Mouse (Mus musculus) intestine, embryonic 16.5 days (tissue): ENCODE measurements around the gene Fam83g. TPM values are rescaled to one million over a fixed set of nuclear protein-coding genes. Genes with fewer than 3 reads are reported as not detected.
A peak's percentile ranks its signal among the peaks of the same experiment; 100 is the strongest.

Experiments used
- ATAC-seq: fragments of 200-750 bp; cut with Nextera tagmentation; 2 replicates; pipeline ENCODE4 v1.8.0; 2017; ENCODE audit warnings: moderate TSS enrichment, moderate library complexity
- H3K27ac ChIP-seq: fragments of 300-500 bp; sonication (generic); 2 replicates; pipeline ENCODE4 v1.5.1; 2014; ENCODE audit warnings: mild to moderate bottlenecking, low read length
- H3K27me3 ChIP-seq: fragments of 300-500 bp; sonication (generic); replicated peaks from 2 replicates; pipeline ENCODE4 v1.6.1; 2014; ENCODE audit warnings: low read length, control low read depth, mixed read lengths; ENCODE audit not compliant: control insufficient read depth, insufficient read depth
- H3K36me3 ChIP-seq: fragments of 300-500 bp; sonication (generic); 2 replicates; pipeline ENCODE4 v1.6.1; 2014; ENCODE audit warnings: low read length, control low read depth; ENCODE audit not compliant: control insufficient read depth, insufficient read depth
- H3K4me1 ChIP-seq: fragments of 300-500 bp; sonication (generic); 2 replicates; pipeline ENCODE4 v1.6.1; 2014; ENCODE audit warnings: low read length, control low read depth, mixed read lengths; ENCODE audit not compliant: control insufficient read depth, insufficient read depth
- H3K4me2 ChIP-seq: fragments of 300-500 bp; sonication (generic); 2 replicates; pipeline ENCODE4 v1.6.1; 2014; ENCODE audit warnings: low read depth, low read length, control low read depth
- H3K4me3 ChIP-seq: fragments of 300-500 bp; sonication (generic); 2 replicates; pipeline ENCODE4 v1.5.1; 2014; ENCODE audit warnings: mild to moderate bottlenecking, low read length
- H3K9ac ChIP-seq: fragments of 300-500 bp; sonication (generic); 2 replicates; pipeline ENCODE4 v1.6.1; 2014; ENCODE audit warnings: low read depth, low read length
- H3K9me3 ChIP-seq: fragments of 300-500 bp; sonication (generic); 2 replicates; pipeline ENCODE4 v1.6.1; 2016; ENCODE audit warnings: low read length, control low read depth; ENCODE audit not compliant: control insufficient read depth
- whole genome bisulfite sequencing: fragments of 180-500 bp; shearing (Covaris S2); extraction: QIAGEN DNeasy Blood & Tissue Kit; methylation state at CpG from one replicate; pipeline ENCODE4 v1.1.7; 2014; 5-methylcytosine and 5-hydroxymethylcytosine counted together
- polyA plus RNA-seq: library from polyadenylated mRNA; unstranded; fragments of >200 nt; fragmentation: Nextera tagmentation; extraction: Ambion mirVana; gene quantifications from 2 replicates; pipeline ENCODE4 v1.2.1, GENCODE M21; 2015

The Fam83g gene
- polyA plus RNA-seq, 1 experiment from 2014 or later = 9.6 TPM

DNA sequence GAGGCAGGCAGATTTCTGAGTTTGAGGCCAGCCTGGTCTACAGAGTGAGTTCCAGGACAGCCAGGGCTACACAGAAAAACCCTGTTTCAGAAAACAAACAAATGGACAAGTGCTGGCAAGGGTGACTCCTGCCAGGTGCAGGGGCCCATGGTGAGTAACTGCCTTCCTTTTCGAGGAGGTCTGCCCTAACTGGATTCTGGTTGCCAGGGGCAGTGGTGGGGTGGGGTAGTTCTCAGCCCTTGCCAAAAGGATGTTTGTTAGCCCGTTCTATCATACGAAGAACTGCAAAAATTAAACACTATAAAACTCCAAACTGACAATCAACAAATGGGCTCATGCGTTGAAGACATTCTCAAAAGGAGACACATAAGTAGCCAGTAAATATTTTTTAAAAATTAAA lies 34.3 kb upstream of the Fam83g start:
- WGBS = 82% methylated on average over 4 of the region's 4 CpGs
- peaks cover 2% of the 10 kb centered on the region for H3K4me1 ChIP-seq
- no peak for ATAC-seq

DNA sequence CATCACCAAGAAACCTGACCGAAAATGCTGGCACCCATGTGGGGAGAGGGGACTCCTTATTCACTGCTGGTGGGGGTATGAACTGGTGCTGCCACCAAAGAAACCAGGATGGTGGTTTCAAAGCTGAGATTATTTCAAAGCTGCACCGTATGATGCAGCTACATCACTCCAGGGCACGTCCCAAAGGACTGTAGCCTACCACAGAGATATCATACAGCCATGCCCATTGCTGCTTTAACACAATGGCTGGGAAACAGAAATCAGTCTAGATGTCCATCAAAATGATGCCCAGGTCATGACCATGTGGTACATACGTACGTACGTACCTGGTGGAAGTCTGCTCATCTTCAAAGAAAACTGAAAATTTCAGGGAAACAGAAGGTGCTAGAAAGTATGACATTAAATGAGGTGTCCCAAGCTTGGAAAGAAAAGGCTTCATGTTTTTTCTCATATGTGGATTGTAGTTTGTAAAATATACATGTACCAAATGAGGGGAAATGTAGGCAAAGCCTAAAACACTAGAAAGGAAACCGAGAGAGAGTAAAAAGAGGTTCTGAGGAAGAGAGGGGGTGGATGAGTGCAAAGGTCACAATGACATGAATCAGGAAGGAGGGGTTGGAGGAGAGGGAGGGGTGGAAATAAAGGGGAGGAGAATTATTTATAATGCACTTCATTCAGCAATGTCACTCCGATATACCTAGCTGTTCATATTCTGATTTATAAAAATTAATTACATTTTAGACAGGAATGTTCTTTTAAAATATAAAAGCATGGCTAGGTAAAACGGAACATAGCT lies 33.2 kb upstream of the Fam83g start:
- no peak for ATAC-seq
- Histone ChIP-seq H3K9me3 (no peaks in the 10 kb centered on the region), H3K4me1 (peaks cover under 1% of the 10 kb centered on the region), H3K4me2 (no peak overlapping the region), H3K27ac (no peak overlapping the region), H3K36me3 (no peaks in the 10 kb centered on the region), H3K9ac (no peak overlapping the region), H3K27me3 (no peaks in the 10 kb centered on the region), H3K4me3 (no peak overlapping the region)
- WGBS = 82% methylated on average over 9 of the region's 9 CpGs

More for the DNA sequence above, 34.3 kb upstream of the Fam83g start:
- Histone ChIP-seq H3K36me3 (no peaks in the 10 kb centered on the region), H3K27ac (no peak overlapping the region), H3K4me2 (no peak overlapping the region), H3K27me3 (no peaks in the 10 kb centered on the region), H3K4me3 (no peak overlapping the region), H3K9ac (no peak overlapping the region), H3K9me3 (no peaks in the 10 kb centered on the region)

DNA sequence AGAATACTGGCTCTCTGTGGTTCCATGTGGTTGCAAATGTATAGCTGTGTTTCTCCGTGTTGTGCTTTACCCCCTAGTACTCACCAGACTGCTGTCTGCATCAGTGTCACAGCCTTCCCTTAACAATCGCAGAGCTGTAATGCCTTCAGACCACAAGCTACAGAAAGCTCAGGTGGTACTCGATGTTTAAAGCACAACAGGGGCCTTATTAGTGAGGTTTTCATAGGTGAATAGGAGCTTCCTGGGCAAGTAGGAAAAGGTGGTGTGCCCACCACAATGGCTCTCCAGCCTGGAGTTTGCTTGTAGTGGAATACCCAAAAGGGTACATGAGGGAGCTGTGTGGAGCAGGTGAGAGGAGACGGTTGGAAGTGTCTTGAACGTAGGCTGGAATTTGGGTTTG lies 31.7 kb upstream of the Fam83g start:
- no peak for ATAC-seq
- Histone ChIP-seq H3K9me3 (no peaks in the 10 kb centered on the region), H3K4me2 (no peak overlapping the region), H3K9ac (no peak overlapping the region), H3K27me3 (no peaks in the 10 kb centered on the region), H3K27ac (no peak overlapping the region), H3K4me3 (no peak overlapping the region), H3K4me1 (peaks cover 3% of the 10 kb centered on the region; the same call in 1 of the 2 replicates), H3K36me3 (no peaks in the 10 kb centered on the region)
- WGBS = 92% methylated on average over 5 of the region's 5 CpGs

GRCm38 (mm10) chr11:61652686-61653447 lies 31.0 kb upstream of the Fam83g start, which contains the start of gene Grap:
Grap (plus strand) TSS chr11:61653265.
- H3K27ac ChIP-seq = peak within 1 kb of the TSS; percentile 23; the same call in 1 of the 2 replicates
- 56% methylated on average over 10 of the region's 10 CpGs for WGBS
- H3K27me3 ChIP-seq = no peaks in the 10 kb centered on the region
- H3K9me3 ChIP-seq = no peaks in the 10 kb centered on the region
- no peak for ATAC-seq
- no peak within 1 kb of the TSS for H3K4me2 ChIP-seq
- peaks cover 3% of the 10 kb centered on the region; the same call in 1 of the 2 replicates for H3K4me1 ChIP-seq
- H3K36me3 ChIP-seq = no peaks in the 10 kb centered on the region
- no peak within 1 kb of the TSS for H3K9ac ChIP-seq
- H3K4me3 ChIP-seq = peak within 1 kb of the TSS; percentile 0

DNA sequence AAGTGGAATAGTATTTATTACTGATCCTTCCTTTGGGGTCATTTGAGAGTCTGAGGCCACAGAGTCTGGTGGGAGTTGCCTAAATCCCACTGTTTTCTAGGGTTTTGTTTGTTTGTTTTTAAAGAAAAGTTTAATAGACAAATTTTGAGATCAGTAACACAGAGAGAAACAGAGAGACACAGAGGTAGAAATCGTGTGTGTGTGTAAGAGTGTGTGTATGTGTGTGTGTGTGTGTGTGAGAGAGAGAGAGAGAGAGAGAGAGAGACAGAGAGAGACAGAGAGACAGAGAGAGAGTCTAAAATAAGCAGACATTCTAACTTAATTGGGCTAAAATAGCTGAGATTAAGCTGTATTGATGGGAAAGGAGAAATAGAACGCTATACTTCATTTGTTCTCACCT lies 30.3 kb upstream of the Fam83g start:
- Histone ChIP-seq H3K27ac (no peak overlapping the region), H3K4me3 (peak overlapping the region; percentile 0), H3K4me1 (peaks cover 3% of the 10 kb centered on the region; the same call in 1 of the 2 replicates), H3K9ac (no peak overlapping the region), H3K9me3 (no peaks in the 10 kb centered on the region), H3K27me3 (no peaks in the 10 kb centered on the region), H3K4me2 (no peak overlapping the region), H3K36me3 (no peaks in the 10 kb centered on the region)
- WGBS = 68% methylated on average over 2 of the region's 2 CpGs
- no peak for ATAC-seq

GRCm38 (mm10) chr11:61654786-61655311 lies 29.0 kb upstream of the Fam83g start:
- Histone ChIP-seq H3K27me3 (no peaks in the 10 kb centered on the region), H3K4me2 (no peak overlapping the region), H3K4me1 (peaks cover 3% of the 10 kb centered on the region; the same call in 1 of the 2 replicates), H3K9me3 (no peaks in the 10 kb centered on the region), H3K4me3 (no peak overlapping the region), H3K9ac (no peak overlapping the region), H3K36me3 (no peaks in the 10 kb centered on the region), H3K27ac (no peak overlapping the region)
- 86% methylated on average over 4 of the region's 4 CpGs for WGBS
- ATAC-seq = no peak

GRCm38 (mm10) chr11:61655649-61656048 lies 28.2 kb upstream of the Fam83g start:
- Histone ChIP-seq H3K9me3 (no peaks in the 10 kb centered on the region), H3K9ac (no peak overlapping the region), H3K36me3 (no peaks in the 10 kb centered on the region), H3K4me2 (no peak overlapping the region), H3K4me3 (no peak overlapping the region), H3K27me3 (no peaks in the 10 kb centered on the region), H3K27ac (no peak overlapping the region), H3K4me1 (peaks cover 3% of the 10 kb centered on the region; the same call in 1 of the 2 replicates)
- WGBS = 63% methylated on average over 4 of the region's 4 CpGs
- ATAC-seq = no peak

- Histone ChIP-seq H3K9me3 (no peaks in the 10 kb centered on the region), H3K4me1 (0 out of 2 replicates have a peak, but pooled peaks cover 3% of the 10 kb centered on the region), H3K9ac (no peak overlapping the region), H3K36me3 (no peaks in the 10 kb centered on the region), H3K27ac (no peak overlapping the region), H3K4me2 (no peak overlapping the region), H3K27me3 (no peaks in the 10 kb centered on the region), H3K4me3 (no peak overlapping the region)
- no peak for ATAC-seq
- 57% methylated on average over 6 of the region's 6 CpGs for WGBS
Measured at GRCm38 (mm10) chr11:61656148-61656850, 27.6 kb upstream of the Fam83g start.

DNA sequence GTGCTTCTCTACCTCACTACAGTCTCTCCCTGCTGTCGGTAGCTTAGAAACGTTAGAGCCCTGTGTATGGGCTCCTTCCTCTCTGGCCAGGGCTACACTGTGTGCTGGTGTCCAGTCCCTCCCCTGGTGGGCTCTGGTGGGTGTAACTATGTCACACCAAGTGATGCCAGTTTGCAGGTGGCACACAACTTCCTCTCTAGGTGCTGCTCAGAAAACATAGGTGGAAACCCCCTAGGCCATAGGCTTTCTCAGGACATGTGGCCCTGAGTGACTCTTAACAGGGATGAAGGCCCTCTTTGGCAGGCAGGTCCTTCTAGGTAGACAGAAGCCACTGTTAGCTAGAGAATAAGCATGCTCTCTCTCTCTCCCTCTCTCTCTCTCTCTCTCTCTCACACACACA lies 26.5 kb upstream of the Fam83g start:
- Histone ChIP-seq H3K4me3 (no peak overlapping the region), H3K9me3 (no peaks in the 10 kb centered on the region), H3K4me1 (0 out of 2 replicates have a peak, but pooled peaks cover 3% of the 10 kb centered on the region), H3K36me3 (no peaks in the 10 kb centered on the region), H3K4me2 (no peak overlapping the region), H3K9ac (no peak overlapping the region), H3K27me3 (no peaks in the 10 kb centered on the region), H3K27ac (no peak overlapping the region)
- 69% methylated on average over 2 of the region's 2 CpGs for WGBS
- ATAC-seq = no peak
